Mouse (Mus musculus) MEL (cell line): ENCODE measurements around the gene Rnf185. TPM values are rescaled to one million over a fixed set of nuclear protein-coding genes. Genes with fewer than 3 reads are reported as not detected.

ENCODE experiments used
- DNase-seq: peaks from one replicate; pipeline ENCODE4 v3.0.0; 2011; ENCODE audit warnings: low read depth, low spot score
- H3K27ac ChIP-seq: 2 replicates; pipeline ENCODE4 v1.5.1; 2012; ENCODE audit warnings: low read depth, mild to moderate bottlenecking, control low read depth, low read length, moderate library complexity; ENCODE audit not compliant: control insufficient read depth
- H3K27me3 ChIP-seq, 2 experiments: fragments of 150-350 bp in 1 of 2; sonication (generic) in 1 of 2; 2 replicates each; pipeline ENCODE4 v1.6.1; 2012; ENCODE audit warnings: low read length in 2 of 2, mild to moderate bottlenecking in 2 of 2, improper control_type of control experiment in 1 of 2, moderate library complexity in 1 of 2; ENCODE audit not compliant: insufficient read depth in 2 of 2, control insufficient read depth in 1 of 2
- H3K36me3 ChIP-seq, 2 experiments: 2 replicates each; pipeline ENCODE4 v1.6.1; 2012 to 2014; ENCODE audit warnings: low read length in 2 of 2, improper control_type of control experiment in 1 of 2, inconsistent platforms in 1 of 2, mild to moderate bottlenecking in 1 of 2; ENCODE audit not compliant: insufficient read depth in 2 of 2, control insufficient read depth in 1 of 2
- H3K4me1 ChIP-seq, 2 experiments: fragments of 150-350 bp in 1 of 2; sonication (generic) in 1 of 2; 2 replicates each; pipeline ENCODE4 v1.6.1; 2012; ENCODE audit warnings: low read length in 2 of 2, improper control_type of control experiment in 1 of 2, mild to moderate bottlenecking in 1 of 2; ENCODE audit not compliant: insufficient read depth in 2 of 2, control insufficient read depth in 1 of 2
- H3K4me3 ChIP-seq, 2 experiments: fragments of 150-350 bp in 1 of 2; sonication (generic) in 1 of 2; 2 replicates each; pipeline ENCODE4 v1.5.1; 2012; ENCODE audit warnings: low read depth in 2 of 2, low read length in 2 of 2, mild to moderate bottlenecking in 2 of 2, moderate library complexity in 2 of 2, control low read depth in 1 of 2, improper control_type of control experiment in 1 of 2; ENCODE audit not compliant: control insufficient read depth in 1 of 2, insufficient read depth in 1 of 2
- H3K79me2 ChIP-seq: 2 replicates; pipeline ENCODE4 v1.6.1; 2012; ENCODE audit warnings: mild to moderate bottlenecking, low read length, moderate library complexity; ENCODE audit not compliant: control insufficient read depth, poor library complexity, insufficient read depth
- H3K9ac ChIP-seq: 2 replicates; pipeline ENCODE4 v1.6.1; 2012; ENCODE audit warnings: low read depth, mild to moderate bottlenecking, control low read depth, low read length, moderate library complexity; ENCODE audit not compliant: control insufficient read depth, poor library complexity, severe bottlenecking
- H3K9me3 ChIP-seq: fragments of 150-350 bp; sonication (generic); replicated peaks from 2 replicates; pipeline ENCODE4 v1.6.1; 2012; ENCODE audit warnings: mild to moderate bottlenecking, low read length, improper control_type of control experiment, moderate library complexity; ENCODE audit not compliant: insufficient read depth
- BHLHE40 ChIP-seq: IDR thresholded peaks from 2 replicates; pipeline ENCODE4 v1.6.1; 2012; ENCODE audit warnings: low read depth, mild to moderate bottlenecking, inconsistent platforms, low read length, improper control_type of control experiment, borderline replicate concordance
- CHD1 ChIP-seq: IDR thresholded peaks from 2 replicates; pipeline ENCODE4 v1.6.1; 2012; ENCODE audit warnings: low read depth, mild to moderate bottlenecking, inconsistent platforms, low read length, improper control_type of control experiment
- CHD2 ChIP-seq: IDR thresholded peaks from 2 replicates; pipeline ENCODE4 v1.6.1; 2011; ENCODE audit warnings: low read length, improper control_type of control experiment
- CTCF ChIP-seq, 3 experiments: IDR thresholded peaks in 2 of 3; conservative IDR thresholded peaks in 1 of 3; 2 replicates each; pipeline ENCODE4 v1.5.1; 2011 to 2012; ENCODE audit warnings: low read length in 3 of 3, low read depth in 2 of 3, mild to moderate bottlenecking in 2 of 3, improper control_type of control experiment in 1 of 3, inconsistent platforms in 1 of 3, mixed read lengths in 1 of 3, moderate library complexity in 1 of 3; ENCODE audit not compliant: control insufficient read depth in 1 of 3, insufficient read depth in 1 of 3, poor library complexity in 1 of 3, severe bottlenecking in 1 of 3
- E2F4 ChIP-seq: IDR thresholded peaks from 2 replicates; pipeline ENCODE4 v1.6.1; 2011; ENCODE audit warnings: low read depth, low read length, improper control_type of control experiment, borderline replicate concordance
- ELF1 ChIP-seq: IDR thresholded peaks from 2 replicates; pipeline ENCODE4 v1.6.1; 2014; ENCODE audit warnings: low read depth, mild to moderate bottlenecking, inconsistent platforms, low read length, improper control_type of control experiment, moderate library complexity
- EP300 ChIP-seq, 2 experiments: IDR thresholded peaks; 2 replicates each; pipeline ENCODE4 v1.6.1; 2011; ENCODE audit warnings: improper control_type of control experiment in 2 of 2, low read length in 2 of 2, low read depth in 1 of 2, mild to moderate bottlenecking in 1 of 2
- ETS1 ChIP-seq: IDR thresholded peaks from 2 replicates; pipeline ENCODE4 v1.6.1; 2012; ENCODE audit warnings: low read depth, mild to moderate bottlenecking, inconsistent platforms, low read length, improper control_type of control experiment, moderate library complexity
- GABPA ChIP-seq: IDR thresholded peaks from 2 replicates; pipeline ENCODE4 v1.6.1; 2012; ENCODE audit warnings: low read depth, mild to moderate bottlenecking, inconsistent platforms, low read length, improper control_type of control experiment, moderate library complexity
- GATA1 ChIP-seq: IDR thresholded peaks from 2 replicates; pipeline ENCODE4 v1.6.1; 2011; ENCODE audit warnings: low read depth, low read length, improper control_type of control experiment
- HCFC1 ChIP-seq: IDR thresholded peaks from 2 replicates; pipeline ENCODE4 v1.6.1; 2012; ENCODE audit warnings: low read depth, mild to moderate bottlenecking, inconsistent platforms, low read length, improper control_type of control experiment, moderate library complexity
- JUND ChIP-seq: IDR thresholded peaks from 2 replicates; pipeline ENCODE4 v1.6.1; 2011; ENCODE audit warnings: low read depth, mild to moderate bottlenecking, improper control_type of control experiment, low read length
- KAT2A ChIP-seq: conservative IDR thresholded peaks from 2 replicates; pipeline ENCODE4 v1.6.1; 2012; ENCODE audit warnings: low read depth, low read length, improper control_type of control experiment, inconsistent platforms
- MAX ChIP-seq: IDR thresholded peaks from 2 replicates; pipeline ENCODE4 v1.6.1; 2011; ENCODE audit warnings: low read length, improper control_type of control experiment
- MAZ ChIP-seq: IDR thresholded peaks from 2 replicates; pipeline ENCODE4 v1.6.1; 2012; ENCODE audit warnings: low read depth, mild to moderate bottlenecking, inconsistent platforms, low read length, improper control_type of control experiment
- MEF2A ChIP-seq: IDR thresholded peaks from 2 replicates; pipeline ENCODE4 v1.6.1; 2014; ENCODE audit warnings: low read depth, mild to moderate bottlenecking, inconsistent platforms, low read length, improper control_type of control experiment; ENCODE audit not compliant: poor library complexity, insufficient replicate concordance, severe bottlenecking; ENCODE audit errors: extremely low read depth
- MXI1 ChIP-seq: IDR thresholded peaks from 2 replicates; pipeline ENCODE4 v1.6.1; 2011; ENCODE audit warnings: mild to moderate bottlenecking, low read depth, low read length, improper control_type of control experiment
- MYB ChIP-seq: IDR thresholded peaks from 2 replicates; pipeline ENCODE4 v1.6.1; 2011; ENCODE audit warnings: mild to moderate bottlenecking, low read depth, low read length, improper control_type of control experiment
- MYC ChIP-seq: IDR thresholded peaks from 2 replicates; pipeline ENCODE4 v1.6.1; 2011; ENCODE audit warnings: low read depth, mild to moderate bottlenecking, low read length, improper control_type of control experiment, moderate library complexity
- NELFE ChIP-seq: IDR thresholded peaks from 2 replicates; pipeline ENCODE4 v1.6.1; 2011; ENCODE audit warnings: low read depth, low read length, improper control_type of control experiment
- NRF1 ChIP-seq: IDR thresholded peaks from 2 replicates; pipeline ENCODE4 v1.6.1; 2014; ENCODE audit warnings: low read depth, mild to moderate bottlenecking, inconsistent platforms, low read length, improper control_type of control experiment, moderate library complexity; ENCODE audit not compliant: poor library complexity, insufficient read depth, severe bottlenecking
- POLR2A ChIP-seq, 2 experiments: IDR thresholded peaks; 2 replicates each; pipeline ENCODE4 v1.6.1; 2011 to 2012; ENCODE audit warnings: low read length in 2 of 2, mild to moderate bottlenecking in 2 of 2, control low read depth in 1 of 2, improper control_type of control experiment in 1 of 2, low read depth in 1 of 2, moderate library complexity in 1 of 2; ENCODE audit not compliant: control insufficient read depth in 1 of 2, insufficient read depth in 1 of 2, poor library complexity in 1 of 2
- POLR2AphosphoS2 ChIP-seq: IDR thresholded peaks from 2 replicates; pipeline ENCODE4 v1.6.1; 2011; ENCODE audit warnings: low read length, improper control_type of control experiment
- POLR2AphosphoS5 ChIP-seq: IDR thresholded peaks from 2 replicates; pipeline ENCODE4 v1.6.1; 2012; ENCODE audit warnings: low read depth, borderline replicate concordance, mild to moderate bottlenecking, inconsistent platforms, low read length, moderate library complexity, mixed read lengths
- RAD21 ChIP-seq: IDR thresholded peaks from 2 replicates; pipeline ENCODE4 v1.6.1; 2011; ENCODE audit warnings: mild to moderate bottlenecking, low read depth, low read length, improper control_type of control experiment
- RCOR1 ChIP-seq: IDR thresholded peaks from 2 replicates; pipeline ENCODE4 v1.6.1; 2012; ENCODE audit warnings: low read depth, mild to moderate bottlenecking, inconsistent platforms, low read length, improper control_type of control experiment
- SIN3A ChIP-seq: IDR thresholded peaks from 2 replicates; pipeline ENCODE4 v1.6.1; 2012; ENCODE audit warnings: low read length, improper control_type of control experiment, inconsistent platforms
- TAL1 ChIP-seq: IDR thresholded peaks from 2 replicates; pipeline ENCODE4 v1.6.1; 2012; ENCODE audit warnings: mild to moderate bottlenecking, inconsistent platforms, low read length, moderate library complexity, mixed read lengths
- TBP ChIP-seq: IDR thresholded peaks from 2 replicates; pipeline ENCODE4 v1.8.0; 2011; ENCODE audit warnings: low read depth, low read length, improper control_type of control experiment
- TCF12 ChIP-seq: IDR thresholded peaks from 2 replicates; pipeline ENCODE4 v1.6.1; 2014; ENCODE audit warnings: low read depth, mild to moderate bottlenecking, inconsistent platforms, low read length, improper control_type of control experiment, moderate library complexity
- UBTF ChIP-seq: IDR thresholded peaks from 2 replicates; pipeline ENCODE4 v1.6.1; 2012; ENCODE audit warnings: low read depth, mild to moderate bottlenecking, inconsistent platforms, low read length, improper control_type of control experiment, moderate library complexity, borderline replicate concordance; ENCODE audit not compliant: insufficient read depth
- USF1 ChIP-seq: IDR thresholded peaks from 2 replicates; pipeline ENCODE4 v1.6.1; 2014; ENCODE audit warnings: low read depth, mild to moderate bottlenecking, inconsistent platforms, low read length, improper control_type of control experiment, moderate library complexity
- USF2 ChIP-seq, 2 experiments: IDR thresholded peaks; 2 replicates each; pipeline ENCODE4 v1.6.1; 2011 to 2012; ENCODE audit warnings: improper control_type of control experiment in 2 of 2, low read length in 2 of 2, borderline replicate concordance in 1 of 2, inconsistent platforms in 1 of 2, low read depth in 1 of 2, mild to moderate bottlenecking in 1 of 2; ENCODE audit not compliant: insufficient read depth in 1 of 2
- ZC3H11A ChIP-seq: IDR thresholded peaks from 2 replicates; pipeline ENCODE4 v1.6.1; 2012; ENCODE audit warnings: low read depth, mild to moderate bottlenecking, inconsistent platforms, low read length, improper control_type of control experiment
- ZMIZ1 ChIP-seq: IDR thresholded peaks from 2 replicates; pipeline ENCODE4 v1.6.1; 2012; ENCODE audit warnings: low read depth, mild to moderate bottlenecking, inconsistent platforms, low read length, improper control_type of control experiment, moderate library complexity
- ZNF384 ChIP-seq: IDR thresholded peaks from 2 replicates; pipeline ENCODE4 v1.6.1; 2012; ENCODE audit warnings: low read depth, mild to moderate bottlenecking, inconsistent platforms, low read length, improper control_type of control experiment
- polyA plus RNA-seq, 2 experiments: library from polyadenylated mRNA; stranded (reverse) in 1 of 2; unstranded in 1 of 2; fragments of >175 nt in 1 of 2; fragments of >200 nt in 1 of 2; gene quantifications; 2 replicates each; pipeline versions ENCODE4 v1.2.1 to v1.2.4; 2012; ENCODE audit warnings: low replicate concordance in 2 of 2, low read depth in 1 of 2; ENCODE audit not compliant: insufficient read length in 2 of 2, insufficient read depth in 1 of 2, missing spikeins in 1 of 2
- total RNA-seq: library from RNA; depleted of rRNA; stranded (reverse); fragments of 300-350 nt; gene quantifications from 2 replicates; pipeline ENCODE4 v1.2.3, GENCODE M21; 2012; rRNA removed

Rnf185 gene
- total RNA-seq (9.5 and 9.9 TPM in 2 replicates), polyA plus RNA-seq (10 to 100 TPM in 1 of 2 experiments, not detected in 1; 13.8 TPM)

DNA sequence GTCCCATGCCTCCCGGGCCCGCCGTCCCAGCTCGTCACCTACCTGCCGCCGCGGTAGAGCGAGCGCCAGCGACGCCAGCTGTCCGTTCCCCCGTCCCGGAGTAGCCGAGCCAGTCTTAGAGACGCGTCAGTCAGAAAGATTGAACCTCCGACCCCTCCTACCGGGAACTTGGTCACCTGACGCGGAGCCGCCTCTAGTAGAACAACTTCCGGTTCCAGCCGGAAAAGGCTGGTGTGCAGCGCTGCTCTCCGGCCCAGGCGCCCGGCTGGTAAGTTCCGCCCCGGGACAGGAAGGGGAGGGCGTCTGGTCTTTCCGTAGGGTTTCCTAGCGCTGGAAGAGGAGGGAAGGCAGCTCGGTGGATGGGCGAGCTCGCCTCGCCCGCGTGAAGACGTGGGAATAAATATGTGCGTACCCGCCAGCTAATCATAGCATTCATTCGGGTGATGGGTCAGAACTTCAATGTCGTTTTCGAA lies at the start of gene Rnf185:
Gene Rnf185 (minus strand): TSS at position 197 of the 473 bp plus-strand sequence.
- H3K9ac ChIP-seq: peak within 1 kb of the TSS; percentile 89
- H3K9me3 ChIP-seq: no peaks in the 10 kb centered on the region
- DNase-seq: peak; percentile 99
- H3K4me1 ChIP-seq: peaks cover 6 to 12% of the 10 kb centered on the region in 2 experiments
- peak within 1 kb of the TSS; percentile 72 for H3K27ac ChIP-seq
- H3K36me3 ChIP-seq: peaks cover 0 to 17% of the 10 kb centered on the region in 2 experiments; a peak in 2 of 4 replicates
- H3K79me2 ChIP-seq: peaks cover 15% of the 10 kb centered on the region
- H3K27me3 ChIP-seq: no peaks in the 10 kb centered on the region
- H3K4me3 ChIP-seq: peak within 1 kb of the TSS; percentile 69 to 94
- TF ChIP-seq CTCF (IDR thresholded peaks at IDR 0.05 in 2 of 3, conservative IDR thresholded peaks at IDR 0.05 in 1 of 3; ENCODE audit: control insufficient read depth in 1 of 3, insufficient read depth in 1 of 3, low read depth in 2 of 3, low read length in 3 of 3, poor library complexity in 1 of 3, severe bottlenecking in 1 of 3) (no peak), USF2 (IDR thresholded peaks at IDR 0.05; ENCODE audit: borderline replicate concordance in 1 of 2, insufficient read depth in 1 of 2, low read depth in 1 of 2, low read length in 2 of 2) (peak; percentile 60 to 88; a peak in 3 of 4 replicates), HCFC1 (peak; percentile 97), SIN3A (peak; percentile 93), EP300 (IDR thresholded peaks at IDR 0.05; ENCODE audit: low read depth in 1 of 2, low read length in 2 of 2) (no peak), ETS1 (peak; percentile 77), JUND (no peak), TBP (peak; percentile 78), MAX (peak; percentile 91), GATA1 (0 out of 2 replicates have a peak, but pooled peaks have one; percentile 15), E2F4 (no peak; the same call in 1 of the 2 replicates), UBTF (peak; percentile 95; the same call in 1 of the 2 replicates), ZMIZ1 (peak; percentile 96), USF1 (peak; percentile 98), TAL1 (no peak), CHD1 (0 out of 2 replicates have a peak, but pooled peaks have one; percentile 44), BHLHE40 (peak; percentile 87), MYB (no peak), MYC (peak; percentile 64; the same call in 1 of the 2 replicates), ZC3H11A (no peak), POLR2AphosphoS2 (peak; percentile 97), NRF1 (peak; percentile 32; the same call in 1 of the 2 replicates), RCOR1 (peak; percentile 85), RAD21 (no peak), KAT2A (peak; percentile 69), MEF2A (peak; percentile 61; the same call in 1 of the 2 replicates), NELFE (peak; percentile 99), ZNF384 (no peak), GABPA (no peak), MAZ (peak; percentile 83; the same call in 1 of the 2 replicates), ELF1 (peak; percentile 92), TCF12 (peak; percentile 82), POLR2AphosphoS5 (no peak), POLR2A (IDR thresholded peaks at IDR 0.05; ENCODE audit: control insufficient read depth in 1 of 2, insufficient read depth in 1 of 2, low read depth in 1 of 2, low read length in 2 of 2, poor library complexity in 1 of 2) (peak; percentile 93 to 98), CHD2 (no peak), MXI1 (peak; percentile 91)
